Mouse (Mus musculus): ENCODE results near the gene Clpb.

Clpb gene

GRCm38 (mm10) chr7:101820295-101821030, 157.0 kb downstream of the Clpb start:
- no peak for DNase-seq (ENCODE audit: low spot score in 2 of 2)

GRCm38 (mm10) chr7:101821571-101822501, 158.4 kb downstream of the Clpb start:
- DNase-seq (ENCODE audit: low spot score in 2 of 2): peak; percentile 51 to 66

GRCm38 (mm10) chr7:101822836-101823757, 159.7 kb downstream of the Clpb start:
- peak in 1 of 2 experiments; percentile 28 for DNase-seq (ENCODE audit: low spot score in 2 of 2)

GRCm38 (mm10) chr7:101823758-101824630, 160.6 kb downstream of the Clpb start:
- DNase-seq (ENCODE audit: low spot score in 2 of 2): no peak

- DNase-seq (ENCODE audit: low spot score in 2 of 2): no peak
These were observed 166.9 kb downstream of the Clpb start for GRCm38 (mm10) chr7:101830373-101830772.

GRCm38 (mm10) chr7:101831437-101831836, 168.0 kb downstream of the Clpb start:
- no peak for DNase-seq (ENCODE audit: low spot score in 2 of 2)

GRCm38 (mm10) chr7:101832372-101832771, 168.9 kb downstream of the Clpb start:
- DNase-seq (ENCODE audit: low spot score in 2 of 2): no peak

- DNase-seq (ENCODE audit: low spot score in 2 of 2): no peak
These were observed 169.9 kb downstream of the Clpb start for GRCm38 (mm10) chr7:101833352-101833751.

GRCm38 (mm10) chr7:101833916-101834584, 170.6 kb downstream of the Clpb start:
- DNase-seq (ENCODE audit: low spot score in 2 of 2): no peak

GRCm38 (mm10) chr7:101834903-101835302, 171.5 kb downstream of the Clpb start:
- DNase-seq (ENCODE audit: low spot score in 2 of 2): no peak

GRCm38 (mm10) chr7:101835457-101836109, 172.2 kb downstream of the Clpb start:
- no peak for DNase-seq (ENCODE audit: low spot score in 2 of 2)

- DNase-seq (ENCODE audit: low spot score in 2 of 2): peak; percentile 44 to 65
These were observed 173.1 kb downstream of the Clpb start for GRCm38 (mm10) chr7:101836271-101837153.

- DNase-seq (ENCODE audit: low spot score in 2 of 2): peak in 1 of 2 experiments; percentile 58
These were observed 173.7 kb downstream of the Clpb start for GRCm38 (mm10) chr7:101837154-101837605.

- DNase-seq (ENCODE audit: low spot score in 2 of 2): peak; percentile 87 to 91
These were observed 174.4 kb downstream of the Clpb start, which contains the start of gene Inppl1 for GRCm38 (mm10) chr7:101837606-101838471. Inppl1 (minus strand) TSS chr7:101838229.

- DNase-seq (ENCODE audit: low spot score in 2 of 2): no peak
These were observed 180.8 kb downstream of the Clpb start for GRCm38 (mm10) chr7:101844186-101844585.
